Mouse (Mus musculus) neural tube, embryonic 10.5 days (tissue): ENCODE measurements at regions not wholly inside any gene's neighbourhood (a gene's known extent, or its start where the extent isn't known, plus 50 kb on each side); places are given as distances from the start of the nearest gene placed in this dataset.

Experiments used
- DNase-seq: peaks from one replicate; pipeline ENCODE4 v3.0.0-alpha.2; 2017; ENCODE audit warnings: low spot score; ENCODE audit errors: extremely low spot score

DNA sequence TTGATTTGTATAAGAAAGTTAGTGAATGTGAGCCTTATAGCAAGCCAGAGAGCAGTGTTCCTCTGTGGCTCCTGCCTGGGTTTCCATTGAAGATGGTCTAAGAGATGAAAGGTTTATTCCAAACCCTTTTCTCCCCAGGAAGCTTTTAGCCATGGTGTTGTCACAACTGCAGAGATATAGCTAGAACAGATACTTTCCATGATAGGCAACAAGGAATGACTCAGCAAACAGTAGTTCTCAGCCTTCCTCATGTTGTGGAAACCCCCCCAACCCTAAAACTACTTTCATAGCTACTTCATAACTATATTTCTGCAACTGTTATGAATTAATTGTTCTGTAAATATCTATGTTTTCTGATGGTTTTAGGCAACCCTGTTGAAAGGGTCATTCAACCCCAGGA, 53.5 kb upstream of the Ercc6l2 start:
- DNase-seq, result no peak
